Mouse (Mus musculus) thymus, adult 2 months (tissue): ENCODE results near the gene Kmt2d.

Experiments
- CTCF ChIP-seq: fragments of 200-500 bp; IDR thresholded peaks from 2 replicates; pipeline ENCODE4 v1.5.1; 2012; ENCODE audit warnings: mild to moderate bottlenecking, control low read depth, low read length, moderate library complexity, borderline replicate concordance; ENCODE audit not compliant: control insufficient read depth, poor library complexity, insufficient read depth; ENCODE audit errors: extremely low read depth
- POLR2A ChIP-seq: fragments of 200-500 bp; IDR thresholded peaks from 2 replicates; pipeline ENCODE4 v1.6.1; 2012; ENCODE audit warnings: mild to moderate bottlenecking, low read length, control low read depth, moderate library complexity; ENCODE audit not compliant: control insufficient read depth, poor library complexity, insufficient read depth; ENCODE audit errors: extremely low read depth

DNA sequence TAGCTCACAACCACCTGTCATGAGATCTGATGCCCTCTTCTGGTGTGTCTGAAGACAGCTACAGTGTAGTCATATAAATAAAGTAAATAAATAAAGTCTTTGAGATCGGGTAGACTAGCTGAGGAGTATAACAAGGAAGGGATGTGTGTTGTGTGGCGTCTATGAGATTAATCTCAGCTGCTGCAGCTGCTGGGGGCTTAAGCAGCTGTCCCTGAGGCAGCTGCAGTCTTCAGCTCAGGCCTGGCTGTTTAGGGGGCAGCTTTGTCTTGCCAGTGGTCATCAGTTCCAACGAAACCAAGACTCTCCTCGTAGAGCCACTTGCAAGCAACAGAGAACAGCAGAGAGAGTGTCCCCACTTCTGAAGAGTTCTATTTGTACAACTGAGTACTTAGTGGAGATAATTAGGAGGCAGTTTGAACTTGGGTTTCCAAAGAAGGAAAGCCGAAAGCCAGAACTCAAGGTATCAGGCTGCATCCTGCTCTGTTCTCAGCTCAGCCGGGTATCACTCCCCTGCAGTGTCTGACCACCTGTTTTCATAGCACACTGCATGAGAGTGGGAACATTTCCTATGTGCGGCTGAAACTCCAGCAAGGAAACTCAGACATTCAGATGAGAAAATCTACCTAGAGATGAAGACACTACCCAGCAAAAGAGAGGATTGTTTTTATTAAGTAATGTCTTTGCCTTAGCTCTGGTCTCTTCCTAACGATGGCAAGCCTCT is 15.8 kb upstream of the Kmt2d start:
- TF ChIP-seq POLR2A (no peak), CTCF (no peak)
